Mouse (Mus musculus) hindbrain, postnatal 0 days (tissue): ENCODE data around the gene Serpina11. TPM values are rescaled to one million over a fixed set of nuclear protein-coding genes. Genes with fewer than 3 reads are reported as not detected.

Source experiments
- ATAC-seq: fragments of 200-750 bp; cut with Nextera tagmentation; 2 replicates; pipeline ENCODE4 v1.8.0; 2017; ENCODE audit warnings: mild to moderate bottlenecking, moderate TSS enrichment, moderate library complexity
- DNase-seq: peaks from one replicate; pipeline ENCODE4 v3.0.0-alpha.2; 2015; ENCODE audit warnings: low spot score
- H3K27ac ChIP-seq: fragments of 300-500 bp; sonication (generic); 2 replicates; pipeline ENCODE4 v1.5.1; 2014; ENCODE audit warnings: mild to moderate bottlenecking
- H3K27me3 ChIP-seq: fragments of 300-500 bp; sonication (generic); 2 replicates; pipeline ENCODE4 v1.6.1; 2014; ENCODE audit warnings: low read length, mixed read lengths; ENCODE audit not compliant: insufficient read depth
- H3K36me3 ChIP-seq: fragments of 300-500 bp; sonication (generic); 2 replicates; pipeline ENCODE4 v1.6.1; 2014; ENCODE audit warnings: low read length, mixed read lengths; ENCODE audit not compliant: insufficient read depth
- H3K4me1 ChIP-seq: fragments of 300-500 bp; sonication (generic); 2 replicates; pipeline ENCODE4 v1.6.1; 2014; ENCODE audit warnings: antibody characterized with exemption, low read length, mixed read lengths; ENCODE audit not compliant: insufficient read depth
- H3K4me2 ChIP-seq: fragments of 300-500 bp; sonication (generic); 2 replicates; pipeline ENCODE4 v1.6.1; 2014; ENCODE audit warnings: low read depth, mild to moderate bottlenecking, low read length, moderate library complexity, mixed read lengths
- H3K4me3 ChIP-seq: fragments of 300-500 bp; sonication (generic); 2 replicates; pipeline ENCODE4 v1.5.1; 2014; ENCODE audit warnings: low read length
- H3K9ac ChIP-seq: fragments of 300-500 bp; sonication (generic); replicated peaks from 2 replicates; pipeline ENCODE4 v1.6.1; 2014; ENCODE audit warnings: mild to moderate bottlenecking, low read length, moderate library complexity, mixed read lengths
- H3K9me3 ChIP-seq: fragments of 300-500 bp; sonication (generic); 2 replicates; pipeline ENCODE4 v1.6.1; 2016; ENCODE audit warnings: low read length, mixed read lengths
- CTCF ChIP-seq: IDR thresholded peaks from 2 replicates; pipeline ENCODE4 v1.5.1; 2016; ENCODE audit warnings: antibody characterized with exemption, control low read depth, low read depth
- WGBS: fragments of 180-500 bp; shearing (Covaris S2); extraction: QIAGEN DNeasy Blood & Tissue Kit; methylation state at CpG from one replicate; pipeline ENCODE4 v1.1.7; 2014; 5-methylcytosine and 5-hydroxymethylcytosine counted together
- polyA plus RNA-seq: library from polyadenylated mRNA; unstranded; fragments of >200 nt; fragmentation: Nextera tagmentation; extraction: Ambion mirVana; gene quantifications from 2 replicates; pipeline ENCODE4 v1.2.1, GENCODE M21; 2015
- total RNA-seq: library from RNA; depleted of rRNA; stranded (reverse); fragments of >200 nt; gene quantifications from 2 replicates; pipeline ENCODE4 v1.2.3, GENCODE M21; 2014

The Serpina11 gene
- total and polyA plus RNA-seq, 2 experiments from 2014 or later: 0.13 TPM; not detected in 1

- Histone ChIP-seq H3K4me1 (no peaks in the 10 kb centered on the region), H3K9ac (no peak overlapping the region), H3K4me2 (no peak overlapping the region), H3K4me3 (no peak overlapping the region), H3K27ac (no peak overlapping the region), H3K36me3 (no peaks in the 10 kb centered on the region), H3K27me3 (no peaks in the 10 kb centered on the region), H3K9me3 (no peaks in the 10 kb centered on the region)
- WGBS: 64% methylated on average over 2 of the region's 2 CpGs
- no peak for ATAC-seq
- TF ChIP-seq CTCF: no peak
- DNase-seq: no peak
Observed at GRCm38 (mm10) chr12:103989514-103989767, 316 bp downstream of the Serpina11 start.

- Histone ChIP-seq H3K9me3 (no peaks in the 10 kb centered on the region), H3K4me2 (no peak overlapping the region), H3K36me3 (no peaks in the 10 kb centered on the region), H3K9ac (no peak overlapping the region), H3K27ac (no peak overlapping the region), H3K4me1 (no peaks in the 10 kb centered on the region), H3K4me3 (no peak overlapping the region), H3K27me3 (no peaks in the 10 kb centered on the region)
- 58% methylated on average over 14 of the region's 14 CpGs for WGBS
- no peak for ATAC-seq
- peak; percentile 33 for DNase-seq
- peak; percentile 47 for TF ChIP-seq CTCF
Observed at GRCm38 (mm10) chr12:103988754-103989513, 823 bp downstream of the Serpina11 start.

- TF ChIP-seq CTCF: no peak
- no peak overlapping the region for H3K4me2 ChIP-seq
- no peak overlapping the region for H3K9ac ChIP-seq
- H3K9me3 ChIP-seq: no peaks in the 10 kb centered on the region
- no peak overlapping the region for H3K27ac ChIP-seq
- H3K4me3 ChIP-seq: no peak overlapping the region
- H3K4me1 ChIP-seq: no peaks in the 10 kb centered on the region
- no peaks in the 10 kb centered on the region for H3K27me3 ChIP-seq
- no peak for DNase-seq
- whole genome bisulfite sequencing: 60% methylated on average over 5 of the region's 5 CpGs
- ATAC-seq: no peak
- no peaks in the 10 kb centered on the region for H3K36me3 ChIP-seq
Observed at GRCm38 (mm10) chr12:103985868-103986267, 3.9 kb downstream of the Serpina11 start.

GRCm38 (mm10) chr12:103984935-103985334 is 4.8 kb downstream of the Serpina11 start:
- peak; percentile 72 for TF ChIP-seq CTCF
- WGBS: 60% methylated on average over 4 of the region's 4 CpGs
- Histone ChIP-seq H3K9ac (no peak overlapping the region), H3K36me3 (no peaks in the 10 kb centered on the region), H3K9me3 (no peaks in the 10 kb centered on the region), H3K4me3 (no peak overlapping the region), H3K27me3 (no peaks in the 10 kb centered on the region), H3K4me1 (no peaks in the 10 kb centered on the region), H3K27ac (no peak overlapping the region), H3K4me2 (no peak overlapping the region)
- ATAC-seq (peak; percentile 52; the same call in 1 of the 2 replicates), DNase-seq (peak; percentile 79)

- peak; percentile 43 for ATAC-seq
- no peak for TF ChIP-seq CTCF
- no peaks in the 10 kb centered on the region for H3K4me1 ChIP-seq
Observed at GRCm38 (mm10) chr12:103981646-103982360, 8.0 kb downstream of the Serpina11 start.

GRCm38 (mm10) chr12:103978294-103978693 is 11.5 kb downstream of the Serpina11 start:
- H3K9me3 ChIP-seq: no peaks in the 10 kb centered on the region
- H3K4me2 ChIP-seq: no peak overlapping the region
- DNase-seq (no peak), ATAC-seq (no peak)
- no peaks in the 10 kb centered on the region for H3K27me3 ChIP-seq
- H3K4me1 ChIP-seq: no peaks in the 10 kb centered on the region
- H3K9ac ChIP-seq: no peak overlapping the region
- no peaks in the 10 kb centered on the region for H3K36me3 ChIP-seq
- no peak overlapping the region for H3K27ac ChIP-seq
- H3K4me3 ChIP-seq: no peak overlapping the region
- WGBS: 84% methylated on average over 10 of the region's 10 CpGs
- TF ChIP-seq CTCF: no peak

More at GRCm38 (mm10) chr12:103981646-103982360, 8.0 kb downstream of the Serpina11 start:
- Histone ChIP-seq H3K27me3 (no peaks in the 10 kb centered on the region), H3K27ac (no peak overlapping the region), H3K4me3 (no peak overlapping the region), H3K36me3 (no peaks in the 10 kb centered on the region), H3K9ac (no peak overlapping the region), H3K4me2 (no peak overlapping the region), H3K9me3 (no peaks in the 10 kb centered on the region)
- DNase-seq: peak; percentile 39
- 72% methylated on average over 7 of the region's 7 CpGs for WGBS

GRCm38 (mm10) chr12:103977846-103978245 is 11.9 kb downstream of the Serpina11 start:
- Histone ChIP-seq H3K4me1 (no peaks in the 10 kb centered on the region), H3K9ac (no peak overlapping the region), H3K27ac (no peak overlapping the region), H3K4me2 (no peak overlapping the region), H3K27me3 (no peaks in the 10 kb centered on the region), H3K36me3 (no peaks in the 10 kb centered on the region), H3K4me3 (no peak overlapping the region), H3K9me3 (no peaks in the 10 kb centered on the region)
- peak; percentile 49 for DNase-seq
- WGBS: 34% methylated on average over 5 of the region's 5 CpGs
- TF ChIP-seq CTCF: peak; percentile 67
- 0 out of 2 replicates have a peak, but pooled peaks have one; percentile 16 for ATAC-seq
